Comparison of ENCODE assay signal across 14 mouse cellular contexts in the genomic region with DNA sequence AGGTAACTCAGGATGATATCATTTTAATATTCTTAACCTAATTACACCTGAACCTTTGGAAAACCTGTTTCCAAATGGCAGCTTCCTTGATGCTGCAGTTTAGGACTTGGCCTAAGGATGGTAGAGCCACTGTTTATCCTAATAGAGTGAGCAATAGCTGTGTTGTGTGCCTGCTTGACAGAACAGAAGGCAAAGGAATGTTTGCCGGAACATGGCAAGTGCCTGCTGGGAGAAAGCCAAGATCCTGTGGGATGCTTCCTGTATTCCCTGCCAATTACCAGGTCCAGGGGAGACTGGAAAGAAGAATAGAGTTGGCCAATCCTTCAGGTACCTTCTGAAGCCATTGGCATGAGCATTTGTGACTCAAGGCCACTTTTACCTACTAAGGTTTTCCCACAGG.
DNase-seq lines count a peak whose midpoint lies in the region; ATAC-seq and TF ChIP-seq lines count a peak whose summit lies in the region.
"Had no signal": no experiment of that assay in that cellular context is flagged by ENCODE, and none has a peak within 500 bp of the region (broad histone marks: within the 10 kb centered on the region; RNA-seq: fewer than 3 reads in every experiment).

No protein-coding gene starts in this region.

- no peaks in the 10 kb centered on the region for H3K27me3 ChIP-seq in forebrain, embryonic 14.5 days (replicated peaks; ENCODE audit: control insufficient read depth, insufficient read depth, low read length)
- no peaks in the 10 kb centered on the region for H3K27me3 ChIP-seq in forebrain, embryonic 11.5 days (ENCODE audit: control insufficient read depth, insufficient read depth, low read length)
- H3K27me3 ChIP-seq: heart, embryonic 12.5 days; neural tube, embryonic 12.5 days had no signal

- H3K4me1 ChIP-seq in forebrain, embryonic 14.5 days (ENCODE audit: control insufficient read depth, insufficient read depth, low read length) = peaks cover 5% of the 10 kb centered on the region; the same call in 1 of the 2 replicates
- H3K4me1 ChIP-seq in forebrain, embryonic 11.5 days (replicated peaks; ENCODE audit: control insufficient read depth, insufficient read depth, low read length) = 0 out of 2 replicates have a peak, but pooled peaks cover 3% of the 10 kb centered on the region
- H3K4me1 ChIP-seq in lung, adult 2 months (ENCODE audit: control insufficient read depth, insufficient read depth, low read length) = no peaks in the 10 kb centered on the region; the same call in 1 of the 2 replicates
- H3K4me1 ChIP-seq: heart, embryonic 12.5 days; hindbrain, embryonic 10.5 days had no signal

- H3K9me3 ChIP-seq in forebrain, embryonic 14.5 days (replicated peaks; ENCODE audit: control insufficient read depth, low read length) = no peaks in the 10 kb centered on the region
- no peaks in the 10 kb centered on the region for H3K9me3 ChIP-seq in forebrain, embryonic 11.5 days (ENCODE audit: control insufficient read depth, low read length)
- H3K9me3 ChIP-seq: heart, embryonic 12.5 days; hindbrain, embryonic 10.5 days; neural tube, embryonic 12.5 days had no signal

- WGBS in forebrain, embryonic 14.5 days = 27% methylated on average over 1 of the region's 1 CpGs
- WGBS in forebrain, embryonic 11.5 days = 86% methylated on average over 1 of the region's 1 CpGs
- WGBS in lung, adult 2 months = 14% methylated on average over 1 of the region's 1 CpGs

- no peaks in the 10 kb centered on the region for H3K36me3 ChIP-seq in forebrain, embryonic 14.5 days (ENCODE audit: control insufficient read depth, insufficient read depth, low read length)
- H3K36me3 ChIP-seq in forebrain, embryonic 11.5 days (ENCODE audit: control insufficient read depth, insufficient read depth, low read length) = no peaks in the 10 kb centered on the region
- H3K36me3 ChIP-seq: heart, embryonic 12.5 days; hindbrain, embryonic 10.5 days; neural tube, embryonic 12.5 days had no signal

- no peak overlapping the region for H3K27ac ChIP-seq in forebrain, embryonic 14.5 days (ENCODE audit: low read depth, low read length)
- no peak overlapping the region for H3K27ac ChIP-seq in forebrain, embryonic 11.5 days (ENCODE audit: low read depth, low read length)
- H3K27ac ChIP-seq: gastrocnemius, adult 2 months; hindbrain, embryonic 10.5 days; neural tube, embryonic 12.5 days had no signal

- H3K4me3 ChIP-seq in forebrain, embryonic 14.5 days (ENCODE audit: low read depth, low read length) = no peak overlapping the region
- no peak overlapping the region for H3K4me3 ChIP-seq in forebrain, embryonic 11.5 days (ENCODE audit: low read depth, low read length)
- H3K4me3 ChIP-seq in lung, adult 2 months (replicated peaks; ENCODE audit: extremely low read depth, low read depth, low read length) = no peak overlapping the region
- H3K4me3 ChIP-seq: gastrocnemius, adult 2 months; heart, embryonic 12.5 days; hindbrain, embryonic 10.5 days; neural tube, embryonic 12.5 days had no signal

- H3K9ac ChIP-seq in forebrain, embryonic 14.5 days (ENCODE audit: low read length) = no peak overlapping the region
- no peak overlapping the region for H3K9ac ChIP-seq in forebrain, embryonic 11.5 days (ENCODE audit: low read length)
- H3K9ac ChIP-seq: heart, embryonic 12.5 days; neural tube, embryonic 12.5 days had no signal

- no peak overlapping the region for H3K4me2 ChIP-seq in forebrain, embryonic 14.5 days (ENCODE audit: low read length)
- H3K4me2 ChIP-seq in forebrain, embryonic 11.5 days (ENCODE audit: low read depth, low read length, severe bottlenecking) = no peak overlapping the region
- H3K4me2 ChIP-seq: heart, embryonic 12.5 days; neural tube, embryonic 12.5 days had no signal

- DNase-seq in forebrain, embryonic 14.5 days (ENCODE audit: low spot score) = peak; percentile 63
- DNase-seq in forebrain, embryonic 11.5 days (ENCODE audit: low spot score) = no peak
- peak; percentile 44 to 47 for DNase-seq in lung, adult 18-20 months
- DNase-seq in lung, adult 2 months = no peak
- DNase-seq in cerebellum, postnatal 10 days = peak; percentile 89 to 91
- peak; percentile 8 for DNase-seq in lung, postnatal 14 days
- no peak for DNase-seq in kidney, adult 18-20 months
- no peak for DNase-seq in urinary bladder, adult 2 months (ENCODE audit: low spot score)
- DNase-seq: gastrocnemius, adult 2 months; liver had no signal

- ATAC-seq in forebrain, embryonic 14.5 days = peak; percentile 60; the same call in 1 of the 2 replicates
- ATAC-seq in forebrain, embryonic 11.5 days (replicated peaks; ENCODE audit: low FRiP score) = no peak
- ATAC-seq: intestine, embryonic 16.5 days had no signal

- no peak for TF ChIP-seq CTCF in lung, adult 2 months (IDR thresholded peaks at IDR 0.05; ENCODE audit: insufficient read depth, low read length)

- no peak for TF ChIP-seq POLR2A in lung, adult 2 months (IDR thresholded peaks at IDR 0.05; ENCODE audit: borderline replicate concordance, extremely low read depth, low read depth, low read length)

Comparison
In these comparisons a context has a peak if more than half of its experiments do, and no peak if none do; other contexts are left out.
1. DNase-seq: peak in forebrain, embryonic 14.5 days (single experiment), lung, adult 18-20 months (2 of 2), cerebellum, postnatal 10 days (2 of 2) and lung, postnatal 14 days (single experiment); none in forebrain, embryonic 11.5 days (single experiment), lung, adult 2 months (single experiment), kidney, adult 18-20 months (single experiment) and urinary bladder, adult 2 months (single experiment).